Mouse (Mus musculus) brain, adult 2 months (tissue): ENCODE data around the gene Cenpa.
A peak's percentile ranks its signal among the peaks of the same experiment; 100 is the strongest.

ENCODE experiments used
- DNase-seq: peaks from one replicate; pipeline ENCODE4 v3.0.0; 2011; ENCODE audit warnings: low read depth, low spot score

Cenpa gene

GRCm38 (mm10) chr5:30666391-30667195, at the start of gene Cenpa:
Cenpa (plus strand) TSS chr5:30666777.
- peak; percentile 98 for DNase-seq

GRCm38 (mm10) chr5:30617357-30617756, 49.2 kb upstream of the Cenpa start:
- no peak for DNase-seq

GRCm38 (mm10) chr5:30617851-30618250, 48.7 kb upstream of the Cenpa start:
- no peak for DNase-seq

GRCm38 (mm10) chr5:30618376-30619003, 48.1 kb upstream of the Cenpa start:
- no peak for DNase-seq

- DNase-seq: no peak
Measured at GRCm38 (mm10) chr5:30619211-30619610, 47.4 kb upstream of the Cenpa start.

GRCm38 (mm10) chr5:30620567-30620966, 46.0 kb upstream of the Cenpa start:
- DNase-seq: no peak

- no peak for DNase-seq
Measured at GRCm38 (mm10) chr5:30621211-30621790, 45.3 kb upstream of the Cenpa start.

GRCm38 (mm10) chr5:30621844-30622176, 44.8 kb upstream of the Cenpa start:
- DNase-seq: no peak

- peak; percentile 20 for DNase-seq
Measured at GRCm38 (mm10) chr5:30622177-30622840, 44.3 kb upstream of the Cenpa start.

GRCm38 (mm10) chr5:30622841-30623185, 43.8 kb upstream of the Cenpa start:
- DNase-seq: no peak

GRCm38 (mm10) chr5:30623380-30623779, 43.2 kb upstream of the Cenpa start:
- no peak for DNase-seq

GRCm38 (mm10) chr5:30624311-30624710, 42.3 kb upstream of the Cenpa start:
- DNase-seq: no peak

- DNase-seq: no peak
Measured at GRCm38 (mm10) chr5:30624908-30625307, 41.7 kb upstream of the Cenpa start.

- DNase-seq: no peak
Measured at GRCm38 (mm10) chr5:30625379-30625778, 41.2 kb upstream of the Cenpa start.

- DNase-seq: peak; percentile 68
Measured at GRCm38 (mm10) chr5:30626331-30627105, 40.1 kb upstream of the Cenpa start.

- DNase-seq: no peak
Measured at GRCm38 (mm10) chr5:30628511-30628910, 38.1 kb upstream of the Cenpa start.

GRCm38 (mm10) chr5:30630401-30630800, 36.2 kb upstream of the Cenpa start:
- peak; percentile 82 for DNase-seq

- DNase-seq: no peak
Measured at GRCm38 (mm10) chr5:30632134-30632533, 34.4 kb upstream of the Cenpa start.

GRCm38 (mm10) chr5:30636994-30637393, 29.6 kb upstream of the Cenpa start:
- no peak for DNase-seq

- DNase-seq: peak; percentile 86
Measured at GRCm38 (mm10) chr5:30638041-30638440, 28.5 kb upstream of the Cenpa start.

GRCm38 (mm10) chr5:30643477-30644179, 22.9 kb upstream of the Cenpa start:
- peak; percentile 91 for DNase-seq
